Mouse (Mus musculus) olfactory bulb, adult 2 months (tissue): Measurements from ENCODE around the gene Brd1. TPM values are rescaled to one million over a fixed set of nuclear protein-coding genes. Genes with fewer than 3 reads are reported as not detected.
"Not testable (repeated sequence)": the region's sequence is repeated elsewhere in the genome, so short reads cannot be mapped to it uniquely, and the experiment has no call there.

ENCODE experiments used
- H3K27ac ChIP-seq: fragments of 200-500 bp; 2 replicates; pipeline ENCODE4 v1.5.1; 2012; ENCODE audit warnings: low read depth, low read length; ENCODE audit not compliant: insufficient read depth
- H3K4me1 ChIP-seq: fragments of 200-500 bp; 2 replicates; pipeline ENCODE4 v1.6.1; 2012; ENCODE audit warnings: low read length; ENCODE audit not compliant: control insufficient read depth, insufficient read depth
- H3K4me3 ChIP-seq: fragments of 200-500 bp; 2 replicates; pipeline ENCODE4 v1.5.1; 2012; ENCODE audit warnings: mild to moderate bottlenecking, low read depth, low read length, moderate library complexity; ENCODE audit not compliant: insufficient read depth
- CTCF ChIP-seq: fragments of 200-500 bp; IDR thresholded peaks from 2 replicates; pipeline ENCODE4 v1.5.1; 2012; ENCODE audit warnings: low read depth, mild to moderate bottlenecking, low read length, moderate library complexity; ENCODE audit not compliant: insufficient read depth
- POLR2A ChIP-seq: fragments of 200-500 bp; IDR thresholded peaks from 2 replicates; pipeline ENCODE4 v1.6.1; 2012; ENCODE audit warnings: mild to moderate bottlenecking, low read depth, low read length, moderate library complexity; ENCODE audit not compliant: insufficient read depth
- WGBS: fragments of 180-500 bp; shearing (Covaris S2); methylation state at CpG from one replicate; pipeline ENCODE4 v1.1.7; 2018; 5-methylcytosine and 5-hydroxymethylcytosine counted together
- polyA plus RNA-seq: library from polyadenylated mRNA; stranded (reverse); fragments of >200 nt; gene quantifications from 2 replicates; pipeline ENCODE4 v1.2.4, GENCODE M21; 2012; ENCODE audit warnings: low replicate concordance; ENCODE audit not compliant: missing spikeins, insufficient read depth, insufficient read length

Brd1 gene
- polyA plus RNA-seq, 1 experiment: 206 TPM

DNA sequence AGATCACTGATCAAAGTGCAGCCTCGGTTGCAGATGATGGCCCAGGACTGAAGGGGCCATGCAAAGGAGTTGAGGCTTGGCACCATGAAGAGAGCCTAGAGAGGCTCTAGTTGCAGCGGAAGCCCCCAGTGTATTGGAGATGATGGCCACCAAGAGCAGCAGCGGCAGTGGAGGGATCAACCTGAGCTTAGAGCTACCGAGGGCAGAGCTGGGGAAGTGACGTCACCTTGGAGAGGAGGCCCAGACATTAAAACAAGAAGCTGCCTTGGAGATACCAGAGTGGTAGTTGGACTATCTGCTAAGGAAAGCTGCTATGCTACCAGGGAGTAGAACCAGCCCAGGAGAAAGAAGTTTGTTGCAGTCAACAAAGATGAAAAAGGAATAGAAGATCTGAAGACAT, 24.2 kb downstream of the Brd1 start:
- 93% methylated on average over 5 of the region's 5 CpGs for WGBS
- Histone ChIP-seq H3K27ac (no peak overlapping the region), H3K4me3 (no peak overlapping the region), H3K4me1 (no peaks in the 10 kb centered on the region)
- TF ChIP-seq POLR2A: no peak
- no peak for TF ChIP-seq CTCF

DNA sequence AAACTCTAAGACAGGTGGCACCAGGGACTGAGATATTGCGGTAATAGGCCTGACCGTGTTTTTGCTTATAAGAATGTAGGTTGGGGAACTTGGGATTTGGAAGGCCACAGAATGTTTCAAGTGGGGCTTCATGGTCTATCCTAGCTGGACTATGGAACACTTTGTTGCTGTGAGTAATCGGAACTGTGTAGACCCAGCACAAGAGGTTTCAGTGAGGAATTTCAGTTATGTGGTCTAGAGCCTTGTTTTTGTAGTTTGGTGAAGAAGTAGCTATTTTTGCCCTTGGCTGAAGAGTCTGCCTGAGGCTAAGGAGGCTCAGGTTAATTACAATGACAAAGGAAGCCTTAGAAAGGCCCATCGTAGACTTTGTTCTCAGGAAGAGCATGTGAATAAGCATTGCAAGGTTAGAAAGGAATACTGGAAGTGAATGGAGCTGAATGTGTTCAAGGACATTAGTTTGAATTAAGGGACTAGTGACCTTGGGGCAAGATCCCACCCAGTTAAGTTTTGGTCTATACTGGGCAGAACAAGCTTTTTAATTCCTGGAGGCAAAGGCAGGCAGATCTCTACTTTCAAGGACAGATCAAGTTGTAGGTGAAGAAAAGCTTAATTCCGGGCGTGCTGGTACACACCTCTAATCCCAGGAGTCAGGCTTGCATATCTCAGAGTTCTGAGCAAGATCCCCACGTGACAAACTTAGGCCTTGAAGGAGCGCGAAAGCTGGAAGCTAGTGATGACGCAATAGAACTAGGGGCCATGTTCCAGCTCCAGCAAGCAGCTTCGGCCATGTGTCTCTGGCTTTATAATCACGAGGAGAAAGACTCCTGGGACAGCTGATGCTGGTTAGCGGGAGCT, 25.1 kb downstream of the Brd1 start:
- Histone ChIP-seq H3K4me3 (no peak overlapping the region), H3K27ac (no peak overlapping the region), H3K4me1 (no peaks in the 10 kb centered on the region)
- WGBS: 74% methylated on average over 13 of the region's 13 CpGs
- no peak for TF ChIP-seq POLR2A
- no peak for TF ChIP-seq CTCF

- WGBS: 87% methylated on average over 5 of the region's 5 CpGs
- H3K27ac ChIP-seq: no peak overlapping the region
- H3K4me1 ChIP-seq: no peaks in the 10 kb centered on the region
- TF ChIP-seq POLR2A: no peak
- TF ChIP-seq CTCF: no peak
- no peak overlapping the region for H3K4me3 ChIP-seq
These were observed 25.8 kb downstream of the Brd1 start for GRCm38 (mm10) chr15:88708204-88708603.

DNA sequence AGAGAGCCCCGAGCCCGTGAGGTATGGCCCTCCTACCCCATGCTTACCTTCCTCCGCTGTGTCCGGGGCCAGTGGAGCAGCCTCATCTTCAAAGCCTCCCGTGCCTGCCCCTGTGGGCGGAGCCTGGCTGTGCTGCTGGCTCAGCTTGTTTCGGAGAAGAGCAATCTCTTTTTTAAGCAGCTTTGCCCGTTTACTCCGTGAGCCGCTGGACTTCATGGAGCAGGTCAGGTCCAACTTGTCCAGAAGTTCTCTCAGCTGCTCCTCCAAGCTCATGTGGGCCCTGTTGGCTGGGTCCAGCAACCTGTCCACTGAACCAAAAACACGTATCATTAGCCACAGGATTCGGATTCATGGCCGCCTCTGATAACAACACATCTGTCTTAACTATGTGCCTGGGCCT, 27.0 kb downstream of the Brd1 start:
- 63% methylated on average over 13 of the region's 13 CpGs for WGBS
- H3K4me1 ChIP-seq, H3K4me3 ChIP-seq: not testable (repeated sequence)

GRCm38 (mm10) chr15:88706320-88706719, 27.7 kb downstream of the Brd1 start:
- no peak for TF ChIP-seq CTCF
- TF ChIP-seq POLR2A: no peak
- 84% methylated on average over 6 of the region's 6 CpGs for whole genome bisulfite sequencing
- Histone ChIP-seq H3K4me1 (peaks cover 3% of the 10 kb centered on the region; the same call in 1 of the 2 replicates), H3K4me3 (no peak overlapping the region), H3K27ac (no peak overlapping the region)

More for the DNA sequence above, 27.0 kb downstream of the Brd1 start:
- H3K27ac ChIP-seq: not testable (repeated sequence)

GRCm38 (mm10) chr15:88704284-88704683, 29.7 kb downstream of the Brd1 start:
- H3K4me3 ChIP-seq: no peak overlapping the region
- 59% methylated on average over 1 of the region's 1 CpGs for WGBS
- TF ChIP-seq POLR2A: no peak
- TF ChIP-seq CTCF: no peak
- H3K4me1 ChIP-seq: peaks cover 8% of the 10 kb centered on the region
- no peak overlapping the region for H3K27ac ChIP-seq

DNA sequence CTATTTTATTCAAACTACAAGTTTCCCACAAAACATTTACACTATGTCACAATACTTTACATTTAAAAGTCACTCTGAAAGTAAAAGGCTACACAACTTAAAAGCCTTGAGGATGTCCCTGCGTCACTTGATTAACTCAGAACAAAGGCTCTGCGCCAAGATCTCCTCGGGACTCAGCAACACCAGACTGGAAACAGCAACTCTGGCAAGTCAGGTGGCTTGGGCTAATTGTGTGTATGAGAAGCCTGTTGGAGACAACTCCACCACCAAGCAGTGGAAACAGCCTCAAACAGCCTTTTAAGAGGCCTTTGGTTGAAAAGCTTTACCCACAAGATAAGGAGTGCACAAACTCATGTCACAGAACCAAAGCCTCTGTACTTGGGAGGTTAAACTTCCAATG, 31.5 kb downstream of the Brd1 start:
- H3K27ac ChIP-seq: no peak overlapping the region
- H3K4me1 ChIP-seq: peaks cover 8% of the 10 kb centered on the region
- 20% methylated on average over 3 of the region's 3 CpGs for WGBS
- H3K4me3 ChIP-seq: no peak overlapping the region
- TF ChIP-seq POLR2A (no peak), CTCF (no peak)

- no peak overlapping the region for H3K4me3 ChIP-seq
- TF ChIP-seq POLR2A: no peak
- no peak for TF ChIP-seq CTCF
- 31% methylated on average over 18 of the region's 18 CpGs for whole genome bisulfite sequencing
- peaks cover 8% of the 10 kb centered on the region for H3K4me1 ChIP-seq
- no peak overlapping the region for H3K27ac ChIP-seq
These were observed 33.3 kb downstream of the Brd1 start for GRCm38 (mm10) chr15:88700759-88701158.

DNA sequence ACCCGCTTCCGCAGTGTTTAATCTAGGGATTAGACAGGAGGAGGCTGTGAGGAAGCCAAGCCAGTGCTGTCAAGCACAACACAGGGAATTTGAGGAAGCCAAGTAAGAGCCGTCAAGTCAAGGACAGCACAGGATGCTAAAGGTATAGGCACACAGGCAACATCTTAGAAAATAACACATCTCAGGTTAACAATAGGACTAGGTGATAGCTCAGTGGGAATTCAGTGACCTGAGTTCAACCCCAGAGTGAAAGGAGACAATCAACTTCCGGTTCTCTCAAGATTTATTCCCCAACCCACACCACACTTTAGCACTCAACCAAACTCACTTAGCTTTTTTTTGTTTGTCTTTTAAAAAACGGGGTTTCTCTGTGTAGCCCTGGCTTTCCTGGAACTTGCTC, 34.5 kb downstream of the Brd1 start:
- no peak for TF ChIP-seq POLR2A
- no peak for TF ChIP-seq CTCF
- H3K27ac ChIP-seq: no peak overlapping the region
- no peak overlapping the region for H3K4me3 ChIP-seq
- H3K4me1 ChIP-seq: peaks cover 12% of the 10 kb centered on the region
- 75% methylated on average over 5 of the region's 5 CpGs for WGBS
